Mouse (Mus musculus): ENCODE measurements around the gene Atad5. TPM values are rescaled to one million over a fixed set of nuclear protein-coding genes. Genes with fewer than 3 reads are reported as not detected.

The Atad5 gene
- polyA plus RNA-seq, 1 experiment from 2014 or later, result 7.1 TPM

Other genes with a start within 250 kb of the Atad5 start
- gene Utp6, start 127.0 kb upstream of the Atad5 start, polyA plus RNA-seq (2014; fragmentation: Nextera tagmentation; extraction: Ambion mirVana), result 32.9 and 51.9 TPM in 2 replicates
- 18.1 and 21.4 TPM in 2 replicates for gene Suz12, start 96.3 kb upstream of the Atad5 start, polyA plus RNA-seq (2014; fragmentation: Nextera tagmentation; extraction: Ambion mirVana)
- 9.2 and 12.7 TPM in 2 replicates for gene Crlf3, start 8.4 kb upstream of the Atad5 start, polyA plus RNA-seq (2014; fragmentation: Nextera tagmentation; extraction: Ambion mirVana)
- gene Tefm, start 52.8 kb downstream of the Atad5 start, polyA plus RNA-seq (2014; fragmentation: Nextera tagmentation; extraction: Ambion mirVana), result 24.0 and 25.4 TPM in 2 replicates
- 2.2 and 3.2 TPM in 2 replicates for gene Adap2, start 64.7 kb downstream of the Atad5 start, polyA plus RNA-seq (2014; fragmentation: Nextera tagmentation; extraction: Ambion mirVana)
- gene Rnf135, start 94.5 kb downstream of the Atad5 start, polyA plus RNA-seq (2014; fragmentation: Nextera tagmentation; extraction: Ambion mirVana), result 1.5 and 3.0 TPM in 2 replicates
- gene Rhot1, start 119.6 kb downstream of the Atad5 start, polyA plus RNA-seq (2014; fragmentation: Nextera tagmentation; extraction: Ambion mirVana), result 67.9 and 86.3 TPM in 2 replicates
- 7.3 and 12.2 TPM in 2 replicates for gene Rhbdl3, start 211.5 kb downstream of the Atad5 start, polyA plus RNA-seq (2014; fragmentation: Nextera tagmentation; extraction: Ambion mirVana)